Mouse (Mus musculus) heart, postnatal 0 days (tissue): ENCODE results near the gene Ube4b. TPM values are rescaled to one million over a fixed set of nuclear protein-coding genes. Genes with fewer than 3 reads are reported as not detected.

ENCODE experiments used
- ATAC-seq: fragments of 200-750 bp; cut with Nextera tagmentation; 2 replicates; pipeline ENCODE4 v1.8.0; 2017; ENCODE audit warnings: low read depth, moderate number of reproducible peaks, moderate library complexity; ENCODE audit not compliant: insufficient read depth
- DNase-seq: peaks from one replicate; pipeline ENCODE4 v3.0.0-alpha.2; 2016; ENCODE audit warnings: low spot score
- H3K27ac ChIP-seq: fragments of 300-500 bp; sonication (generic); 2 replicates; pipeline ENCODE4 v1.5.1; 2014; ENCODE audit warnings: low read depth, mild to moderate bottlenecking
- H3K27me3 ChIP-seq: fragments of 300-500 bp; sonication (generic); 2 replicates; pipeline ENCODE4 v1.6.1; 2014; ENCODE audit warnings: low read length, mixed read lengths; ENCODE audit not compliant: control insufficient read depth, insufficient read depth
- H3K36me3 ChIP-seq: fragments of 300-500 bp; sonication (generic); replicated peaks from 2 replicates; pipeline ENCODE4 v1.6.1; 2014; ENCODE audit warnings: low read length, mixed read lengths; ENCODE audit not compliant: control insufficient read depth, insufficient read depth
- H3K4me1 ChIP-seq: fragments of 300-500 bp; sonication (generic); 2 replicates; pipeline ENCODE4 v1.6.1; 2014; ENCODE audit warnings: antibody characterized with exemption; ENCODE audit not compliant: control insufficient read depth, insufficient read depth
- H3K4me2 ChIP-seq: fragments of 300-500 bp; sonication (generic); 2 replicates; pipeline ENCODE4 v1.6.1; 2014; ENCODE audit warnings: low read depth, mild to moderate bottlenecking, low read length, moderate library complexity
- H3K4me3 ChIP-seq: fragments of 300-500 bp; sonication (generic); 2 replicates; pipeline ENCODE4 v1.5.1; 2014; ENCODE audit warnings: low read depth, low read length
- H3K9ac ChIP-seq: fragments of 300-500 bp; sonication (generic); replicated peaks from 2 replicates; pipeline ENCODE4 v1.6.1; 2014; ENCODE audit warnings: low read depth, low read length, mixed read lengths
- H3K9me3 ChIP-seq: fragments of 300-500 bp; sonication (generic); replicated peaks from 2 replicates; pipeline ENCODE4 v1.6.1; 2016; ENCODE audit warnings: low read length; ENCODE audit not compliant: control insufficient read depth
- CTCF ChIP-seq: IDR thresholded peaks from 2 replicates; pipeline ENCODE4 v1.5.1; 2016; ENCODE audit warnings: antibody characterized with exemption, control low read depth, low read depth
- EP300 ChIP-seq: IDR thresholded peaks from 2 replicates; pipeline ENCODE4 v1.6.1; 2016; ENCODE audit warnings: antibody characterized with exemption, low read depth
- WGBS: fragments of 180-500 bp; shearing (Covaris S2); extraction: QIAGEN DNeasy Blood & Tissue Kit; methylation state at CpG from one replicate; pipeline ENCODE4 v1.1.7; 2014; 5-methylcytosine and 5-hydroxymethylcytosine counted together
- polyA plus RNA-seq: library from polyadenylated mRNA; unstranded; fragments of >200 nt; fragmentation: Nextera tagmentation; extraction: Ambion mirVana; gene quantifications from 2 replicates; pipeline ENCODE4 v1.2.1, GENCODE M21; 2015
- total RNA-seq: library from RNA; depleted of rRNA; stranded (reverse); fragments of >200 nt; gene quantifications from 2 replicates; pipeline ENCODE4 v1.2.3, GENCODE M21; 2014; ENCODE audit warnings: low replicate concordance

Ube4b gene
- total and polyA plus RNA-seq, 2 experiments from 2014 or later = 20.2 to 56.4 TPM

- TF ChIP-seq EP300 = no peak
- no peak for TF ChIP-seq CTCF
Observed at GRCm38 (mm10) chr4:149314275-149314837, 112.2 kb downstream of the Ube4b start.

GRCm38 (mm10) chr4:149313558-149314253, 112.8 kb downstream of the Ube4b start:
- no peaks in the 10 kb centered on the region for H3K36me3 ChIP-seq
- no peak overlapping the region for H3K4me3 ChIP-seq
- no peaks in the 10 kb centered on the region for H3K27me3 ChIP-seq
- no peaks in the 10 kb centered on the region for H3K4me1 ChIP-seq
- no peak overlapping the region for H3K9ac ChIP-seq
- WGBS = 77% methylated on average over 12 of the region's 12 CpGs
- no peak for TF ChIP-seq CTCF
- no peak for TF ChIP-seq EP300
- H3K27ac ChIP-seq = no peak overlapping the region
- H3K4me2 ChIP-seq = no peak overlapping the region
- no peaks in the 10 kb centered on the region for H3K9me3 ChIP-seq
- no peak for ATAC-seq
- DNase-seq = no peak

More at GRCm38 (mm10) chr4:149314275-149314837, 112.2 kb downstream of the Ube4b start:
- WGBS = 89% methylated on average over 11 of the region's 11 CpGs
- H3K9ac ChIP-seq = no peak overlapping the region
- no peak for DNase-seq
- no peak for ATAC-seq
- no peaks in the 10 kb centered on the region for H3K27me3 ChIP-seq
- no peaks in the 10 kb centered on the region for H3K4me1 ChIP-seq
- H3K4me2 ChIP-seq = no peak overlapping the region
- H3K4me3 ChIP-seq = no peak overlapping the region
- H3K9me3 ChIP-seq = no peaks in the 10 kb centered on the region
- H3K27ac ChIP-seq = no peak overlapping the region
- H3K36me3 ChIP-seq = no peaks in the 10 kb centered on the region

- no peak for ATAC-seq
- H3K9ac ChIP-seq = no peak overlapping the region
- H3K4me2 ChIP-seq = no peak overlapping the region
- no peak overlapping the region for H3K27ac ChIP-seq
- 0 out of 2 replicates have a peak, but pooled peaks cover 4% of the 10 kb centered on the region for H3K4me1 ChIP-seq
- no peaks in the 10 kb centered on the region for H3K9me3 ChIP-seq
- H3K36me3 ChIP-seq = no peaks in the 10 kb centered on the region
- H3K4me3 ChIP-seq = no peak overlapping the region
- no peak for DNase-seq
- TF ChIP-seq CTCF = no peak
- TF ChIP-seq EP300 = no peak
- H3K27me3 ChIP-seq = no peaks in the 10 kb centered on the region
- WGBS = 86% methylated on average over 5 of the region's 5 CpGs
Observed at GRCm38 (mm10) chr4:149311996-149312395, 114.6 kb downstream of the Ube4b start.

- Histone ChIP-seq H3K27me3 (no peaks in the 10 kb centered on the region), H3K9ac (peak overlapping the region; percentile 61; the same call in 1 of the 2 replicates), H3K4me1 (peaks cover 24% of the 10 kb centered on the region), H3K27ac (peak overlapping the region; percentile 86), H3K9me3 (no peaks in the 10 kb centered on the region), H3K4me2 (peak overlapping the region; percentile 87), H3K36me3 (no peaks in the 10 kb centered on the region), H3K4me3 (peak overlapping the region; percentile 96)
- TF ChIP-seq EP300 (no peak), CTCF (no peak)
- DNase-seq (no peak), ATAC-seq (no peak)
- 66% methylated on average over 3 of the region's 3 CpGs for WGBS
Observed at GRCm38 (mm10) chr4:149308491-149308820, 118.1 kb downstream of the Ube4b start.

GRCm38 (mm10) chr4:149307596-149308490, 118.7 kb downstream of the Ube4b start, which contains the start of gene Kif1b:
Gene Kif1b, minus strand, starts transcription at chr4:149307693.
- under 1% methylated on average over 71 of the region's 79 CpGs for WGBS
- Histone ChIP-seq H3K4me3 (peak within 1 kb of the TSS; percentile 96), H3K9ac (peak within 1 kb of the TSS; percentile 95), H3K27ac (peak within 1 kb of the TSS; percentile 97), H3K36me3 (no peaks in the 10 kb centered on the region), H3K27me3 (no peaks in the 10 kb centered on the region), H3K4me1 (peaks cover 30% of the 10 kb centered on the region), H3K9me3 (no peaks in the 10 kb centered on the region), H3K4me2 (peak within 1 kb of the TSS; percentile 87)
- DNase-seq (peak; percentile 95), ATAC-seq (peak; percentile 97)
- TF ChIP-seq CTCF (peak; percentile 93), EP300 (peak; percentile 97)
